Mouse (Mus musculus): Measurements from ENCODE around the gene Astn2. TPM values are rescaled to one million over a fixed set of nuclear protein-coding genes. Genes with fewer than 3 reads are reported as not detected.

Astn2 gene
- polyA plus RNA-seq, 1 experiment from 2014 or later, result 0.52 TPM

DNA sequence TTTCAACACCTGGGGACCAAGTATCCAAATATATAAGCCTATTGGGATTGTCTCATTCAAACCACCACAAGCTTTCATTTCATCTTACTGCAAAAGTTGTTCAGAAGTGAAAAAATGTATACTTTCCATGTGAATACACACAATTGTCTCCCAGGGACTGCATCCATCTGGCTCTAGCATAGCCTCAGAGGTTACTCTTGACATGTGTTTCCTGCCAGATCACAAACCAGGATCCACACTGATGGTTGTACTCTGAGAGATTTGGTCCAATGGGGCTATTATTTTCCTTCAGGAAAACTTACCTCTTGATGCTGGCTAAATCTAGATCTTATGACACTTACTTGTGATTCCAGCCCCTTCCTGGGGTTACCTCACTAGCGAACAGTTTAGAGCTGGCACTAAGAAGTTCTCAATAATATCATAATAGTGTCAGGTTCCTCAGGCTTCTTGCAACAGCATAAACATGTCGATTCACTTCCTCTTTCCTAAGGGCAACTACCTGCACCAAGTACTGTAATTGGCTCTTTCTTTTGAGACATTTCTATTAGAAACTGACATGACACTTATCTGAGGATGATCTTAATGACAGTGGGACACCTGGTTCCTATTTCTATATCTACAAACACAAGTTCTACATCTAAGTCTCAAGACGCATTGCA lies 361.3 kb downstream of the Astn2 start:
- Histone ChIP-seq H3K27me3 (no peaks in the 10 kb centered on the region), H3K4me1 (replicated peaks) (no peaks in the 10 kb centered on the region), H3K9ac (no peak overlapping the region), H3K27ac (no peak overlapping the region), H3K4me3 (no peak overlapping the region), H3K36me3 (no peaks in the 10 kb centered on the region), H3K4me2 (no peak overlapping the region), H3K9me3 (replicated peaks) (no peaks in the 10 kb centered on the region)
- no peak for ATAC-seq (replicated peaks; ENCODE audit: insufficient number of reproducible peaks, insufficient read depth, low FRiP score, low read depth)
- 75% methylated on average over 3 of the region's 3 CpGs for WGBS

DNA sequence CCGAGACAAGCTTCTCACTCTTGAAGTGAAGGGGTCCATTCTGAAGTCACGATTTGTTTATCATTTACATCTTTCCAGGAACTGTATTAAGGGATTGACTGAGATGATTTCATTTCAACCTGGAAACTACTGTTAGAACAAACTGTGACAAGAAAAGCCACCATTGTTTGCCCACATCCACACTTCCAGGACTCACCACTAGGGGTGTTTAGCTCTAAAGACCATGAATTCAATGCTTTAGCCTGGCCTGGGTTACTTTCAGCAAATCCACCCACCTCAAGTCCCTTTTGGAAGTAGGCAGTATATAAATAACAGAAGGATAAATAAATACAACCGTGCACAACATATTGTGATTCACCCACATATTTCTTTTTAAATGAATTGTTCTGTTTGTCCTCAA lies 370.6 kb downstream of the Astn2 start:
- no peak overlapping the region for H3K27ac ChIP-seq
- WGBS, result 64% methylated on average over 3 of the region's 3 CpGs
- ATAC-seq (replicated peaks; ENCODE audit: insufficient number of reproducible peaks, insufficient read depth, low FRiP score, low read depth), result no peak
- H3K4me3 ChIP-seq, result no peak overlapping the region
- H3K9me3 ChIP-seq (replicated peaks), result no peaks in the 10 kb centered on the region
- no peaks in the 10 kb centered on the region for H3K36me3 ChIP-seq
- H3K27me3 ChIP-seq, result no peaks in the 10 kb centered on the region
- no peak overlapping the region for H3K4me2 ChIP-seq
- H3K4me1 ChIP-seq (replicated peaks), result no peaks in the 10 kb centered on the region
- no peak overlapping the region for H3K9ac ChIP-seq

DNA sequence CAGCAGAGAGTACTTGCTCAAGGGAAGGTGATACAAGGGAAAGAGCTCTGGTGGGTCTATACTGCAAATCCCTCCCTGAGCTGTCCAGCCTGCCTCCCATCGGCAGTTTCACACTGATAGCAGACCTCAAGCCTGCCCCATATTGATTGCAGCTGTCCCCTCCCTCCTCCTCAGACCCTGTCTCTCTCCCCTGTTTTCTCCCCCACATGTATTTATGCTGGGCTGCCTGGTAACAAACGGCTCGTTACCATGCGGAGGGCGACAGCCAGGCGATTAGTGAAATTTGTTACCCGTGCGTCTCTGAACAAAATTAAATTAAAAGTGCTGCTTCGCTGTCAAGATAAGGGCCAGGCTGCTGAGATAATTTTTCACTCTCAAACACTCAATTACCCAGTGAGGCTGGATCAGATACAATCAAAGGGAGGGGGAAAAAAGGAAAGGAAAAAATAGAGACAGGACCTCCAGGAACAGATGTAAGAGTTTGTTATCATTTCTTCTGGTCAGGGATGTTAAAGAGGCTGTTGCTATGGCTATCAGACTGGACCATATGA lies 373.0 kb downstream of the Astn2 start:
- Histone ChIP-seq H3K4me3 (no peak overlapping the region), H3K27ac (no peak overlapping the region), H3K4me2 (no peak overlapping the region), H3K9ac (no peak overlapping the region), H3K27me3 (no peaks in the 10 kb centered on the region), H3K4me1 (replicated peaks) (no peaks in the 10 kb centered on the region), H3K36me3 (no peaks in the 10 kb centered on the region), H3K9me3 (replicated peaks) (no peaks in the 10 kb centered on the region)
- no peak for ATAC-seq (replicated peaks; ENCODE audit: insufficient number of reproducible peaks, insufficient read depth, low FRiP score, low read depth)
- 47% methylated on average over 9 of the region's 9 CpGs for WGBS

GRCm38 (mm10) chr4:66029901-66030300 lies 374.5 kb downstream of the Astn2 start:
- H3K36me3 ChIP-seq, result no peaks in the 10 kb centered on the region
- no peak overlapping the region for H3K27ac ChIP-seq
- no peak for ATAC-seq (replicated peaks; ENCODE audit: insufficient number of reproducible peaks, insufficient read depth, low FRiP score, low read depth)
- no peak overlapping the region for H3K9ac ChIP-seq
- no peak overlapping the region for H3K4me3 ChIP-seq
- H3K9me3 ChIP-seq (replicated peaks), result no peaks in the 10 kb centered on the region
- WGBS, result 69% methylated on average over 4 of the region's 4 CpGs
- peaks cover 3% of the 10 kb centered on the region; the same call in 1 of the 2 replicates for H3K4me1 ChIP-seq (replicated peaks)
- no peak overlapping the region for H3K4me2 ChIP-seq
- H3K27me3 ChIP-seq, result no peaks in the 10 kb centered on the region

GRCm38 (mm10) chr4:66027866-66028265 lies 376.5 kb downstream of the Astn2 start:
- Histone ChIP-seq H3K9ac (no peak overlapping the region), H3K36me3 (no peaks in the 10 kb centered on the region), H3K4me2 (no peak overlapping the region), H3K4me3 (no peak overlapping the region), H3K27ac (no peak overlapping the region), H3K9me3 (replicated peaks) (no peaks in the 10 kb centered on the region), H3K27me3 (no peaks in the 10 kb centered on the region), H3K4me1 (replicated peaks) (peaks cover 3% of the 10 kb centered on the region; the same call in 1 of the 2 replicates)
- ATAC-seq (replicated peaks; ENCODE audit: insufficient number of reproducible peaks, insufficient read depth, low FRiP score, low read depth), result no peak
- WGBS, result 89% methylated on average over 1 of the region's 1 CpGs

- H3K36me3 ChIP-seq, result no peaks in the 10 kb centered on the region
- H3K9me3 ChIP-seq (replicated peaks), result no peaks in the 10 kb centered on the region
- peak overlapping the region; percentile 45 for H3K4me2 ChIP-seq
- peak; percentile 75 for ATAC-seq (replicated peaks; ENCODE audit: insufficient number of reproducible peaks, insufficient read depth, low FRiP score, low read depth)
- peaks cover 3% of the 10 kb centered on the region; the same call in 1 of the 2 replicates for H3K4me1 ChIP-seq (replicated peaks)
- no peaks in the 10 kb centered on the region for H3K27me3 ChIP-seq
- peak overlapping the region; percentile 20; the same call in 1 of the 2 replicates for H3K4me3 ChIP-seq
- H3K9ac ChIP-seq, result peak overlapping the region; percentile 31; the same call in 1 of the 2 replicates
- 27% methylated on average over 8 of the region's 8 CpGs for WGBS
- H3K27ac ChIP-seq, result peak overlapping the region; percentile 85
Observed at GRCm38 (mm10) chr4:66025393-66026062, 378.9 kb downstream of the Astn2 start.

DNA sequence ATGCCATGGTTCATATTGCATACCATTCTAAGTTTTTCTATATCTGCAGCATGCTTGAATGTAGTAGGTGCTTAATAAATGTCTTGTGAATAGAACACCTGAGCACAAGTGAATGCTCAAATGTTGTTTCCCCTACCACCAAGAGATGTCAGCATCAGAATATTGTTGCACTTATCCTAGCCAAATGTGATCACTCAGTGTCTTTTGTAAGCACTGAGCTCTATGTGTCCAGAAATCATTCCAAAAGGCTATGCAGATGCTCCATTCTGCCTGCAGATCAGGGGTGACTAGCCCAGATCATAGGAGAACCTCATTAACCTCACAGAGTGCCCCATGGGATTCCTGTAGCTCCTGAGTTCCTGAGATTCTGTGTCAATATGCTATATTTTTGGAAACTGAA lies 401.5 kb downstream of the Astn2 start:
- H3K27ac ChIP-seq, result no peak overlapping the region
- H3K9me3 ChIP-seq (replicated peaks), result no peaks in the 10 kb centered on the region
- H3K4me1 ChIP-seq (replicated peaks), result no peaks in the 10 kb centered on the region
- H3K27me3 ChIP-seq, result no peaks in the 10 kb centered on the region
- no peak overlapping the region for H3K9ac ChIP-seq
- no peak overlapping the region for H3K4me3 ChIP-seq
- H3K4me2 ChIP-seq, result no peak overlapping the region
- H3K36me3 ChIP-seq, result no peaks in the 10 kb centered on the region
- no peak for ATAC-seq (replicated peaks; ENCODE audit: insufficient number of reproducible peaks, insufficient read depth, low FRiP score, low read depth)

GRCm38 (mm10) chr4:65983643-65984042 lies 420.8 kb downstream of the Astn2 start:
- Histone ChIP-seq H3K4me3 (no peak overlapping the region), H3K4me2 (no peak overlapping the region), H3K9ac (no peak overlapping the region), H3K9me3 (replicated peaks) (no peaks in the 10 kb centered on the region), H3K36me3 (no peaks in the 10 kb centered on the region), H3K27ac (no peak overlapping the region), H3K27me3 (no peaks in the 10 kb centered on the region), H3K4me1 (replicated peaks) (no peaks in the 10 kb centered on the region)
- no peak for ATAC-seq (replicated peaks; ENCODE audit: insufficient number of reproducible peaks, insufficient read depth, low FRiP score, low read depth)
- WGBS, result 89% methylated on average over 2 of the region's 2 CpGs

DNA sequence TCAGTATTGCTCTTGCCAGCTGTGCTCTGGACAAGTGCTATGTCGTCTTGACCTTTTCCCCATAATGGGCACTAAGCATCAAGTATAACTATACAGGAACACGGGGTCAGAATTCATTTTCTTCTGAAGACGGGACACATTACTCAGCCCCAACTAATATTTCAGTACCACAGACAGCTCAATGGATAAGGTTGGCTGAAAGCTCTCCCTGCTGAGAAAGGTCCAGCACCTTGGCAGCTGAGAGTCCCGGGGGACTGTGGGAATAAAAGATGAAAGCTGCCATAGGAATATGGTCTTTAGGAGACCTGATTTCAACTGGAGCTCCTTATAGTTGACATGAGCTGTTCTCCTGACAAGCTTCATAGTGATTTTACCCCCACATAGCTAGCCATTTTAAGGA lies 421.5 kb downstream of the Astn2 start:
- no peak for ATAC-seq (replicated peaks; ENCODE audit: insufficient number of reproducible peaks, insufficient read depth, low FRiP score, low read depth)
- H3K4me1 ChIP-seq (replicated peaks), result no peaks in the 10 kb centered on the region
- no peak overlapping the region for H3K27ac ChIP-seq
- no peak overlapping the region for H3K4me2 ChIP-seq
- no peak overlapping the region for H3K4me3 ChIP-seq
- no peak overlapping the region for H3K9ac ChIP-seq
- H3K27me3 ChIP-seq, result no peaks in the 10 kb centered on the region
- H3K9me3 ChIP-seq (replicated peaks), result no peaks in the 10 kb centered on the region
- H3K36me3 ChIP-seq, result no peaks in the 10 kb centered on the region
- 36% methylated on average over 4 of the region's 4 CpGs for WGBS

DNA sequence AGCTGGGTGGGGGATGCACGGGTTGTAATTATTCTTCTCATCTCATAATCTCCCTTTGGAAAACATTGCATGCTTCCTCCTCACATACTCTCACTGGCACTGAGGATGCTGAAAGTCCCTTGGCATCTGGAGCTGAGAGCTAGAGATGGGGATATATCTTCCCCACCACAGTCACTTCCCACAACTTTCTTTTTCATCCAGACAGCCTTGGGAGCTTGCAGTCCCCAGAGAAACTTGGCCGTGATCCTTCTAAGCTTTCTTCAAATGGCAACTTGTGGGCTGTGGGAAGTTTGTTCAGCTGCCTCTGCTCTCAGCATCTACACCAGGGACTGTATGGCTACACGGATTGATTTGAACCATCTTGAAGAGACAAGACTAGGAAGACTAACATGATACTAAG lies 428.2 kb downstream of the Astn2 start:
- no peak for ATAC-seq (replicated peaks; ENCODE audit: insufficient number of reproducible peaks, insufficient read depth, low FRiP score, low read depth)
- Histone ChIP-seq H3K4me1 (replicated peaks) (no peaks in the 10 kb centered on the region), H3K9me3 (replicated peaks) (no peaks in the 10 kb centered on the region), H3K4me2 (no peak overlapping the region), H3K27ac (no peak overlapping the region), H3K9ac (no peak overlapping the region), H3K27me3 (no peaks in the 10 kb centered on the region), H3K36me3 (no peaks in the 10 kb centered on the region), H3K4me3 (no peak overlapping the region)
- 61% methylated on average over 3 of the region's 3 CpGs for WGBS

GRCm38 (mm10) chr4:65972395-65972794 lies 432.0 kb downstream of the Astn2 start:
- Histone ChIP-seq H3K9ac (no peak overlapping the region), H3K4me2 (no peak overlapping the region), H3K36me3 (no peaks in the 10 kb centered on the region), H3K9me3 (replicated peaks) (no peaks in the 10 kb centered on the region), H3K27ac (no peak overlapping the region), H3K27me3 (no peaks in the 10 kb centered on the region), H3K4me1 (replicated peaks) (no peaks in the 10 kb centered on the region), H3K4me3 (no peak overlapping the region)
- 79% methylated on average over 1 of the region's 1 CpGs for WGBS
- no peak for ATAC-seq (replicated peaks; ENCODE audit: insufficient number of reproducible peaks, insufficient read depth, low FRiP score, low read depth)

DNA sequence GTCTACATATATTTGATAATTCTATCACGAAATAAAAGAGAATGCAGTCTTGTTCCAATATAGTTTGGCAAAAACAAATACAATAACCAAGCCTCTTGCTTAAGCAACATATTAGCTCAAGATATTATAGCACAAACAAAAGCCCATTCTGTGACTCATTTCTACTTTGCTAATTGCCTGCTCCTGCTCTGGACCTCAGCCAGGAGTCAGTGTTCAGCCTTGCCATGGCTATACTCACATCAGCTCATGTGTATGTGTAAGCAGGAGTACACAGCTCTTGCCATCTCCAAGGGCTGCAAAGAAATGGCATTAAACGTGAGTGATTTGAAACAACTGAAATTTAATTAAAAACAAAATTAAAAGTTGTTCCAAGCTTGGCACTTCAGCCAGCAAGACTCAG lies 435.1 kb downstream of the Astn2 start:
- Histone ChIP-seq H3K9me3 (replicated peaks) (no peaks in the 10 kb centered on the region), H3K4me3 (no peak overlapping the region), H3K36me3 (no peaks in the 10 kb centered on the region), H3K4me2 (no peak overlapping the region), H3K27me3 (no peaks in the 10 kb centered on the region), H3K9ac (no peak overlapping the region), H3K27ac (no peak overlapping the region), H3K4me1 (replicated peaks) (no peaks in the 10 kb centered on the region)
- ATAC-seq (replicated peaks; ENCODE audit: insufficient number of reproducible peaks, insufficient read depth, low FRiP score, low read depth), result no peak
- WGBS, result 67% methylated on average over 2 of the region's 2 CpGs
